Mouse (Mus musculus) A20 (cell line): ENCODE measurements around the gene Fbxl2.

Source experiments
- DNase-seq: peaks from one replicate; pipeline ENCODE4 v3.0.0-alpha.2; 2011; ENCODE audit warnings: low read depth, low spot score

Fbxl2 gene

GRCm38 (mm10) chr9:114019012-114019762, 26.8 kb downstream of the Fbxl2 start:
- no peak for DNase-seq

- no peak for DNase-seq
These were observed 29.6 kb downstream of the Fbxl2 start for GRCm38 (mm10) chr9:114016402-114016801.

GRCm38 (mm10) chr9:114015724-114016123, 30.3 kb downstream of the Fbxl2 start:
- DNase-seq, result peak; percentile 47

DNA sequence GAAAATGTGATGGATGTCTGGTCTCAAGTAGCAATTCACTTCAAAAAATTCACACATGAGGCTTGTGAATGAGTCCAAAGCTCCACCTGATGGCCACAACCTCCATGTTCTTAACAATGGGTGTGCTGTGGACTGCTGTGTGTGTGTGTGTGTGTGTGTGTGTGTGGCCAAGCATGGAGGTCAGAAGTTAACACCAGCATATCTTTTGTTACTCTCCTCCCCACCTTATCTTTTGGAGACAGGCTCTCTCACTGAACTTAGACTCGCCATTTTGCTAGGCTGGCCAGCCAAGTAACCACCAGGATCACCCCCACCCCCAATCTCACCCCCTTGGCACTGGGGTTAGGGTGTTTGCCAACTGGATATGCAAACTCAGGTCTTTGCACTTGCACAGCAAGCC, 32.0 kb downstream of the Fbxl2 start:
- no peak for DNase-seq

- DNase-seq, result no peak
These were observed 34.8 kb downstream of the Fbxl2 start for GRCm38 (mm10) chr9:114011203-114011602.

DNA sequence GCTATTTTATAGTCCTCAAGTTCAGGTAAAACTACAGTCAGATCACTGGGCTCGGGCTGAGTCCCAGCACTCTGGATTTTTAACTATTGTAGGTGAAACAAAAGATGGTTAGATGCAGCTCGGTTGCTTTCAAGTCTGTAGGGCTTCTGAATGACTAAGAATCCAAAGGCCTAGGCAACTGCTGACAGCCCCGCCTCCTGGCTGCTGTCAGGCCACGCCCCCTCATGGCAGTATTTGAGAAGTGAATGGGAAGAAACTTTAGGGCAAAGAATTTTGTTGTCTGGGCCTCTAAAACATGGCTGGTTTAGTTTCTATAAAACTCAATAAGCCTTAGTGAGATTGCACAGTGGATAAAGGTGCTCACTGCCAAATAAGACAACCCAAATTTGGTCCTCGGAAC, 36.5 kb downstream of the Fbxl2 start:
- DNase-seq, result no peak

DNA sequence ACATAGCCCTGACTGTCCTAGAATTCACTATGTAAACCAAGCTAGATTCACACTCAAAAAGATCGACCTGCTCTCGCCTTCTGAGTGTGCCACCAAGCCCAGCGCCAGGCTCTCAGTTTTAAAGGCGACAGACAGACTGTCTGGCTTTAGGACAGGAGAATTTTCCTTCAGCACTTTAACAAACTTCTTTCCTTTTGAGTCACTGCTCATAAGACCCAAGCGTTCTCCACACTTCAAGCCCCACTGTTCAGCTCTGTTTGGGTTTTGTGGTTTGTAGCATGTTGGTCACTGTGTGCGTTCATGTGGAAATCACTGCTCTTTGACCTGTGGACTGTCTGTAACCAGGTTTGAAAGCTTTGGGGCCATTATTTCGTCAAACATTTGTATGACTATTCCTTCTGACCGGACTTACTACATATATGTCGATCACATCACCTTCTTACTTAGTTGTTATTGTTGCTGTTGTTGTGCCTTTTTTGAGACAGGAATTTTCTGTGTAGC, 38.1 kb downstream of the Fbxl2 start:
- peak; percentile 33 for DNase-seq

DNA sequence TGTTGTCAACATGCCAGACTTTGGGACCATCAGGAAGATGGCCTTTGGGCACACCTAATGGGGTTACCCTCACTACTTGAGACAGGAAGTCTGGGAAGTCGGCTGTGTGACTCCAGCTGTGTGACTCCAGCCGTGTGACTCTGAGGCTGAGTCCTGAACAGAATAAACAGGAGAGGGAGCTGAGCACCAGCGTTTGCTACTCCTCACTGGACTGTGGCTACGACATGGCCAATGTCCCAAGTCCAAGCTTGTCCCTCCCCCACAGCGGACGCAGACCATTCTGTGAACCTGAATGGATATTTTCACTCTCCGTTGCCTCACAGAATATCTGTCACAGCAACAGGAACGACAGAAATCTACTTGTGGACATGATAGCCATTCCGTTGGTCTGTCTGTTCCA, 39.2 kb downstream of the Fbxl2 start:
- no peak for DNase-seq

- no peak for DNase-seq
These were observed 47.7 kb downstream of the Fbxl2 start for GRCm38 (mm10) chr9:113998311-113998710.

GRCm38 (mm10) chr9:113992810-113993209, 53.2 kb downstream of the Fbxl2 start:
- no peak for DNase-seq

DNA sequence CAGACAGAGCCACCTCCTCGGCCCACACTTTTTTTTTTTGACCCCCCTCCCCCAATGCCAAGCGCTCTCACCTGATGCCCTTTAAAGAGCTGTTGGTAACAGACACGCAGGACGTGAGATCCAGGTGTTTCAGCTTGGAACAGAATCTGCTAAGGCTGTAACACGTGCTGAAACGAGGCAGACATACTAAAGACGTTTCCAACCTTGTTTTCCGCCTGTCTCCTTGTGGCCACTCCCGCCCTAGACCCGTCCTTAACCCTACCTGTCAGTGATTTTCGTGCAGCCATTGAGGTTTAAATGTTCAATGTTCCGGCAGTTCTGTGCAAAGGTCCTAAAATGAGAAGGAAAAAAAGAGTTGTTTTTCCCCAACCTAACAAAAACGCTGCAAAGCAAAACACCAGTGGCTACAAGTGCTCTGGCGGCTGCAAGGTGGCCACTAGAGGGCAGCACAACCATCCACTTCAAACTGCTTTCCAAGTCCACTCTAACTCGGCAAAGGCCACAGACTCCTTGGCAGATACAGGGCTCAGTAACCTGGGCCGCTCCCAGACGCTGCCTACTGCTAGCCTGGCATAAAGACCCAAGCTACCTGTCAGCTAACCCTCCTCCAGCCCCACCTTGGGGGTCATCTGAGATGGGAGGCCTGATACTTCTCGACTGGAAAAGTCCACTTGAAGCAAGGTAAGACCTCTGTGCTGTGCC, 55.3 kb downstream of the Fbxl2 start:
- peak; percentile 84 for DNase-seq

GRCm38 (mm10) chr9:113984946-113985620, 60.9 kb downstream of the Fbxl2 start:
- DNase-seq, result no peak

GRCm38 (mm10) chr9:113982883-113983670, 62.9 kb downstream of the Fbxl2 start:
- no peak for DNase-seq

DNA sequence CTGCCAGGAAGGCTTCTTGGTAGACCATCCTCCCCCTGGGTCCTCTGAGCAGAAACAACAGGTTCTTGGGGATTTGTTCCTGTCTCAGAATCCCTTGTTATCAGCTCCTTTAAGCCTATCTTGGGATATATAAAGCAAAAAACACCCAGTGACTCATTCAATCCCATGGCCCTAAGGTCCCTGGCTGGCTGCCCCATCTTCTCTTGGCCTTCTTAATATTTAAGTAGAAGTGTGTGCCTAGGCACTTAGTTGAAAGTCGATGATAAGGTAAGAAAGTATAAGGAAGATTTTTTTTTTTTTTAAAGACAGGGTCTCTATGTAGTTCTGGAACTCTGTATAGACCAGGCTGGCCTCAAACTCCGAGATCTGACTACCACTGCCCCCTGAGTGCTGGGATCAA, 63.5 kb downstream of the Fbxl2 start:
- DNase-seq, result no peak

GRCm38 (mm10) chr9:113981099-113981880, 64.7 kb downstream of the Fbxl2 start:
- no peak for DNase-seq

DNA sequence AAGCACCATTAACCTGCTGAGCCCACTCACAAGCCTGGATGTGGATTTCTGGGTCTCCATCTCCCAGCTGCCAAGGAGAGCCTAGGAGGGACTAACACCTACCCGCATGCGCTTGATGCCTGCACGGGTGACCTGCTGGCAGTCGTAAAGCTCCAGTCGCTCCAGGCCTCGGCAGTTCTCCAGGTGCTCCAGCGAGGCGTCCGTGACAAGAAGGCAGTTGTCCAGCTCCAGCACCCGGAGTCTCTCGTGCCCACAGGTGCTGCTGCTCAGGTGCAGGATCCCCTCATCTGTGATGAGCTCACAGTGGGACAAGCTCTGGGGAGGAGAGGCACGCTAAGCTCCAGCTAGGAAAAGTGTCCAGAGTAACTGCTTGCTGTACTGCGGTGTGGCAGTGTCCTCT, 66.6 kb downstream of the Fbxl2 start:
- DNase-seq, result no peak

DNA sequence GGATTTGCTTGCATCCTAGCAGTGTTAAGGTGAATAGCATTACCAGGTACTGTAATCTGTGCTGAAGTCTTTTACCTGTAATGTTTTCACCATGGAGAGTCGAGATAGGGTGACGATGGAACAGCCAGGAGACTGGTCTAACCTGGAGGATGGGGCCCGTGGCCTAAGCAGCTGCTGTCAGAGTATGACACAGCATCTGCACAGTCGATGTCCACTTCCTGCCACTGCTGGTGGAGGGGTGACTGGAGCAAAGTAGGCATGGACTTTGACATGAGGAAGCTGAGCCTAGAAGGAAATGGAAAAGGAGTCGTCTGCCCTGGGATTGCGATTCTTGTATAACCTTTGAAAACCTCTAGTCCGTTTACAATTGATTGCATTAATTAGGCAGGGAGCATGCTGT, 67.3 kb downstream of the Fbxl2 start:
- DNase-seq, result no peak

DNA sequence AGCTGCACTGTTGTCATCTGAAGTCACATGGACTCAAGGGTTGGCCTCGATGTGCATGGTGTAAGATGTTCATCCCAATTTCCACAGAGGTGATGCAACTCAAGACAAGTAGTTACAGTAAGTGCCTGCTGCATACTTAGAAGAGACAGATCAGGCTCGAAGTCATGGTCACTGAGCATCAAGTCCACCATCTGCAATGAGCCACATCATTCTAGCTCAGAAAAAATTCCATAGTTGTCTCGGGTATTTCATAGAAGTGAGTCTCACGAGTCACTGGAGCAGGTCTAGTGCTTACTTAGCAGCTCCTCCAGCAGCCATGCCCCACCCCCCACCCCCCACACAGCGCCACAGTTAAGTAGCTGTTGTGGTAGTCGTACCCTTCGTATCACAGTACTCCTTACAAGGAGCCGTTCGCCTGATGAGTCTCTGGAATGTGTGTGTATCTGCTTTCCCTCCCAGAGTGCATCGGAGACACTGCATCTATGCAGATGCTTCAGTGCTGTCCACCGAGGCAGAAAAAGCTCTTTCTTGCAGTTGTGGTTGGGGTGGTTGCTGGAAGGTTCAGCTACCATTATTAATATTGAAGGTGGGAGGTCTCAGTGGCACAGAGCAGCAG, 68.7 kb downstream of the Fbxl2 start:
- DNase-seq, result no peak

- no peak for DNase-seq
These were observed 69.7 kb downstream of the Fbxl2 start for GRCm38 (mm10) chr9:113976264-113976663.

GRCm38 (mm10) chr9:113975442-113975841, 70.5 kb downstream of the Fbxl2 start:
- no peak for DNase-seq
